Mouse (Mus musculus): ENCODE measurements around the gene Abtb2.

The Abtb2 gene

DNA sequence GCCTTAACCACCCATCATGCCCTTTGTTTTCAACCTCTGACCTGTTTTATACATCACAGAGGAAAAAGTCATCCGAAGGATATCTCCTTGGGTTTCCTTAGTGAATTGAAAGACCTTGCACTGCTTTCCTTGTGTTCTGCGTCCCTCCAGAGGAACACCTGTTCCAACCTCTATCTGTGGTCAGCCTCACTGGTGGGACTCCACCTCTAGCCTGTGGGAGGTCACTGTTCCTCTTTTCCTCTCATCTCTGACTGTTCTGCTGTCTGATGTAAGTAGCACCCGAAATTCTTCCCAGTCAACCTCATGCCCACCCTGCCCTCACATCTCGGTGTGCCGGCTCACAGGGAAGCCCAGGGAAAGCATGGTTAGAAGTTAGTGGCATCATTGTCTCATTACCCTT lies 48.9 kb downstream of the Abtb2 start:
- DNase-seq (ENCODE audit: low spot score in 2 of 2) = no peak

DNA sequence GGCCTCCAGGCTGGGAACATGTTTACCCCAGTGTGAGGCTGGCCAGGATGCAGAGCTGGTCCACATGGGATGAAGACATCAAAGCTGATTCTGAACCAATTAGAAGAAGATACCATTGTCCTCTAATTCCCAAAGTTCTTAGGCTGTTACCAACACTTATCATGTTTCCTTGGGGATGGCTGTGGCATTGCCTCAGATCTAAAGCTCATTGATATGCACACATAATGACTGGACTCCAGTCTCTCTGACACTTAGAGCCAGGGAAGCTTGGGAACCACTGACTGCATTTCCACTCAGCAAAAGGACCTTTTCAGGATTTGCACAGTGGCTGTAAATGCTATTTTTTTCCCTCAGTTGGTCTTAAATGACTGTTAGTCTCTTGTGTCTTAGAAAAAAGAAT lies 52.3 kb downstream of the Abtb2 start:
- DNase-seq (ENCODE audit: low spot score in 2 of 2) = no peak

DNA sequence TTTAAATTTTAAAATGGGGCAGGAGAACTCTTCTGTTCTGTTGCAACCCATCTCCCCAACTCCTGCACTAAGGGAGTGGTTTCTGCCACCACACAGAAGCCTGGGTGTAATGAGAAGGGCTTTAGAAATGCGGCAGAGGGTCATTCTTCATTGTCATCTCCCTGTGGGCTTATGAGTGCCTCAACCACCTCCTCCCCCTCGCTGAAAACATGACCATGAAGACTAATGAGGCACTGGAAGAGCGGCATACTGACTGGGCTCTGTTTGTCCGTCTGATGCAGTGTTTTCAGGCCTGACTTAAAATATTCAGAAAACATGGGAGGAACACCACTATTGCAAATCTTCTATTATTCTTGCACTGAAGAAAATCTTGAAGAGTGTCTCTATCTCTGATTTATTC lies 56.8 kb downstream of the Abtb2 start:
- DNase-seq (ENCODE audit: low spot score in 2 of 2) = no peak

DNA sequence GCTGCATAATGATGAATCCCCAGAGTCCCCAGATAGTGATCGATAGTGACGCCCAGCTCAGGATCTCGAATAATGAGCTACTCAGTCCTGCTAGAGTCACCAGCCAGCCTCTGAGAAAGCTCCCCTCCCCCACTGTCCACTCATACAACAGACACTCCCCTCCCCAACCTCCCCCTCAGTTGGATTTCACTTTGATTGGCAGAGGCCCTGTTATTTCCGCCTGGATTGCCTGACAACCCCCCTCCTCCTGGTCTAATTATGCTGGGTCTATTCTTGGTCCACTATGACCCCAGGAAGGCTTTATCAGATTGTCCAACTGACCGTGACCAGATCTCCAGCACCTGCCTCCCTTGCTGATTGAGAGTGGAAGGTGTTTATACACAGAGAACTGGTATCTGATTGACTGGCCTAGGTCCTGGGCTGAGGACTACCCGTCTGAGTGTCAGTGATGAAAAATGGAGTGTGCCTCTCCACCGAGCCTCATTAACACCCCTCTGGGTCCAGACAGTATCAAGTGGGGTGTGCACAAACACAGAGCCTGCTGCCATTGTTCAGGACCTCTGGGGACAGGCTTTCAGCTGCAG lies 59.3 kb downstream of the Abtb2 start:
- DNase-seq (ENCODE audit: low spot score in 2 of 2) = no peak

DNA sequence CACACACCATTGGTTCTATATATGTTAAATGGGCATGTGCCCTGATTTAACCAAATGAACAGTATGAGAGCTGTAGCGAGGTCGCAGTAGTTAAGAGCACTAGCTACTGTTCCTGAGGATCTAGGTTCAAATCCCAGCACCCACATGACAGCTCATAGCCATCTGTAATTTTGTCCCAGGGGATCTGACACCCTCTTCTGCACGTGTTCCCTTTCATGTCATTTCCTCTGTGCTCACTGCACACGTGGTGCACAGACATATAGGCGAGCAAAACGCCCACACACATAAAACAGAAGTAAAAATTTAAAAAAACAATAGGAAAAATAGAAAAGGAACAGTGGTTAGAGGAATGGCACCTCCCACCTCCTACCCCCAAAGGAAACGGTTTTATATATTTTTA lies 61.0 kb downstream of the Abtb2 start:
- peak in 1 of 2 experiments; percentile 25 for DNase-seq (ENCODE audit: low spot score in 2 of 2)

DNA sequence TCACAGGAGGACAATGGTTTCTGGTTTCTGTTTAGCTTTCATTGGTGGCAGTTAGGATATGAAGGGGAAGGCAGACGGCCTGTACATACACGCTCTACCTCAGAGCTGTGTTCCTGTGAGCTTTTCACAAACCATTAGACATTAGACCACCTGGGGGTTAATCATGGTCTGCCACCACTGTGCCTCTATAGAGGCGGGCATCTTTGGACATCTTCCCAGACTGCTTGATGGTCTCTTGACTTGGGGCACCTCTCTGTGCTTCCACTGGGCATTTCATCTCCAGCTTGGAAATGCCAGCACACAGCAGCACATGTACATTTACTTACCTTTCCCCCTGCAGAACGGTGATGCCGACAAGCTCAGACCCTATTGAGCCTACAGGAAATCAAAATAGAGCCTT lies 63.8 kb downstream of the Abtb2 start:
- no peak for DNase-seq (ENCODE audit: low spot score in 2 of 2)

DNA sequence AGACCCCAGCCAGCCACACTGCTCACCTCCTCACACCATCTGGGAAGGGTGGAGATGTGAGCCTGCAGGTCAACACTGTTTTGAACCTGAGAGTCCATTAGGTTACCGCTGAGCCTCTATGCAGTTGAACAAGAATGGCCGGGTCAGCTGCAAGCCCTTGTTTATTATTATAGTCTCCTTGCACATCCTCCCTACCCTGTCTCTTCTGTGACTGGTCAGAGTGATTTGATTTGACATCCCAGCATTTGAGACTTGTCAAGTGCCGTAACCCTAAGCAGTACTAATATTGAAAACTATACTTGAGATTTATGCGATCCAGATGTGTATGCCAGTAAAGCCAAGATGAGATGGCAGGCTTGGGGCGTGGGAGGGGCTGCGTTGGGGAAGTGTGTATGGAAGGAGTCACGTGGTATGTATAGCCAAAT lies 65.2 kb downstream of the Abtb2 start:
- DNase-seq (ENCODE audit: low spot score in 2 of 2) = no peak

DNA sequence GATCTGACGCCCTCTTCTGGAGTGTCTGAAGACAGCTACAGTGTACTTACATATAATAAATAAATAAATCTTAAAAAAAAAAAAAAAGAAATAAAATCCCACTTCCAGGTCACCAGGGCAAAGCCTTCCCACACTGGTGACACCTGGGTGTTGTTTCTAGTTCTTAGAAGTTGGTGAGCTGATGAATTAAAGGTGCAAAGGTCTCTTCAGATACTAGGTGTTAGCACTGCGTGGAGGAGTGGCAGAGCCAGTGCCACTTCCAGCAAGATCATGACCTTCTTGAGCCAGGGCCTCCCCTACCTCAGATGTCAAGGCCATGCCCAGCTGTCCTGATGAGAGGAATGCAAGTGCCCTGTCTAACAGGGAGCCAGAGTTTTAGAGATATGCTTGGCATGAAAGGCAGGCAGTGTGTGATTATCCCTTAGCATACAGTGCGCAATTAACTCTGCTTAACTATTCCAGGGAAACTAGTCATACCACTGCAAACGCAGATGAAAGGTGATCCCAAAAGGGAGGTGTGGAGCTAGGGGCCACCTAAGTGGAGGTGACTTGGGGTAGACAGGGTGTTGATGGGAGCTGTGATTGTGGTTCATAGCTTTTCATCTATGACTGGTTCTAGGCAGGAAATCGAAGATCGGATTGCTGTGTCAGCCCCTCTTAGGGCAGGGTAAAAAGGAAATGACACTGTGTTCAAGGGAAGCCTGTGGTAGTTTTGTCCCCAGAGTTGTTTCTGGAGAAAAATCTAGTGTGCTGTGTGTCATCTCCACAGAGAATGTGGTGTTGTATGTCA lies 66.2 kb downstream of the Abtb2 start:
- no peak for DNase-seq (ENCODE audit: low spot score in 2 of 2)

DNA sequence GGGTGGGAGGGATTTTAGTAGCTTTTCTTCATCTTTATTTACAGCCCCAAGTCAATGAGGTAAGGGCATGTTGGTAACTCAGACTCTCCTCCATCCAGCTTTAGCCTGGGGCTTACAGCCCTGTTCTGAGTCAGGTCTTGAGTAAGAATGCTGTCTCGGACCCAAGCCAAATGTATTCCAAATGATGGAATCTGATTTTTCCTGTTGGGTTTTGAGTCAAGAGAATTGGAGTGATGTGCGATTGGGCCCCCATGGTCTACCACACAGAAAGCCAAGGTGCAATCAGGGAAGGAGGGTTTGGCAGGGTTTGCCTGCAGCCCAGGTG lies 66.8 kb downstream of the Abtb2 start:
- DNase-seq (ENCODE audit: low spot score in 2 of 2) = no peak

DNA sequence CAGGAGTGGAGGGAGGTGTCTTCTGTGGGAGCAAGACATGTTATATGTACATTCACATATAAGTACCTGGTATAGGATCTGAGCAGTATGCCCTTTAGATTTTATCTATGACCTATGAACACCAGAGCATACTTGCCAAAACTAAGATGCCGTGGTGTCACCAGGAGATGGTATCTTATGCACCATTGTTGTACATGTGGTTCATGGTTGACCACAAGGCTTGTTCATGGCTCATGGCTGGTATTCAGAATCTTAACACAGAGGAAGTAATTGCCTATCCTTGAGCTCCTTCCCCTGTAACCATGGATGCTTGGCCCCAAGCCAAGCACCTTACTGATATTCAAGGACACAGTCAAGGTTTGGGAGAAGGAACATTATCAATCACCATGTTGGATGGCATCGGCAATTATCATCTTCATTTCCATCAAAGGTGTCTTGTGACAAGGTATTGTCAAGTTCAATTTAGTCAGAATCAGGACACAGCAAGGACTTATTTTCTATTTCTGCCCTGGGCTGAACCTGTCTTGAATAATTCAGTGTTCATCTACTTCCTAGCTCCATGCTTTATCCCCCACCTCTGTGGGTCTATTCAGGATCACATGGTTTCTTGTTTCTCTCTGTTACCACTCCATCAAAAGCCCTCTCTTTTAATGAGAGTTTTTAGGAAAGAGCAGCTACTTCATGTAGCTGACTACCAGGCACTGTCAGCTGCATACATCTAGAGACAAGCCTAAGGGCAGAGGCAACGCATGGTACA lies 69.8 kb downstream of the Abtb2 start:
- no peak for DNase-seq (ENCODE audit: low spot score in 2 of 2)

DNA sequence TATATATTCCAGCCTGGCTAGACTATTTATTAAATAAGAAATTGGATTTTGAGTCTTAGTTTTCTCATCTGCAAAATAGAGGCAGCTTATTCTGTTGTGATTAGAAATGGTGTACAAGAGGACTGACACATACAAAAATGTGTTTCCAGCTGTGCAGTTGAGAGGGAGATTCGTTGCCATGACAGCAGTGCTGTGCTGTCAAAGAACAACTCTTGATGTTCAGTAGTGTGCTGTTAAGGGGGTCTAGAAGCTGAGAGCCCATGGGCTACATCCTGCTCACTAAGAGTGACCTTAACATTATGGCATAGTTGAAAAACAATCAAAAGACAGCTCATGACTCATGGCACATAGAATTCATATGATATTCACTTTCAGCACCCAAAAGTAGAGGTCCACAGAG lies 71.3 kb downstream of the Abtb2 start:
- no peak for DNase-seq (ENCODE audit: low spot score in 2 of 2)

DNA sequence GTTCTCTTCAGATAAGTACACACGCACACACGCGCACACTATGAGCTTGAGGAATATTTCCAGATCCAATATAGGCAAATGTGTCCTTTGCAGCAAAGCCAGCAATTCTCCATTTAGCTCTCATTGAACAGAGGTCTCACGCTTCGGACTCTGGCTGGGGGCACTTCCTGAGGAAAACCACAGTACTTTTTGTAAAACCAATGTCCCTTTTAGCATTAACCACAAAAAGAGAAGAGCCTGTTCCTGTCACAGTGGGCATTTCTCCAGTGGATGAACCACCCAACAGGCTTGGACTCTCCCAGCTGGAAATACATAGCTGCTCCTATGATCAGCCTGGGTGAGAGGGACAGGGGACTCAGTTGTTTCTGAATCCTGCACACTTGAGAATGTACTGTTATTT lies 71.8 kb downstream of the Abtb2 start:
- DNase-seq (ENCODE audit: low spot score in 2 of 2) = no peak

DNA sequence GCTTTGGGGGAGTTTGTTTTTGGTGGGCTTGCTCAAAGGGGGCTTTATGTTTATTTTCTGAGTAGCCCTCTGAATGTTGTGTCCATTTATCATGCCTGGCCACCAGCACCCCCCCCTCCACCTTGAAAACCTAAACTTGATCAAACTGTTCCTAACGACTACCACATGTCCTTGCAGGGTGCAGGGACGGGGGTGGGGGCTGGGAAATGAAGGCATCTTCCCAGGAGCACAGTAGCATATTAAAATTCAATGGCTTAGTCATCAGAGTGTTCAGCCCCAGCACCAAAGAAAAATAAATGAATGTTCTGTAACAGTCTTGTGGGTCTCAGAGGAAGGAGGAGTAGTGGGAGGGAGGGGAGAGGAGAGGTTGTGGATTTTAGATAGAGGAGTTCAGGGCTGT lies 73.6 kb downstream of the Abtb2 start:
- DNase-seq (ENCODE audit: low spot score in 2 of 2) = no peak

DNA sequence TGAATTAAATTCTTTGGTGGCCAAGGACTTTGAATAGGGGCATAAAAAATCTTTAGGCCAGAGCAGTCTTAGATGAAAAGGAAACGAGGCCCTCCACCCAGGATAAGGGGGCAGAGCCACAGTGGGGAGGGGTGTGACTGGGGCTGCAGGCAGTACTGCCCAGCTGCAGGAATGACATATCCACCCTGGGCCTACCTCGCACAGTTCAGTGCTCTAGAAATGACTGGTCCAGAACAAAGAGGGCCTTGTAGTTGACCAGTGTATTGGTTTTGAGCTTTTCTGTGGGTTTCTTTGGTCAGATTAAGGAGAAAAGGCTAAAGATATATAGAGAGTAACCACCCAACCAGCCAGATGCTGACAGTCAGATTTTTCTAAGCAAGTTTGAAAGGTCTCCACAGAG lies 74.8 kb downstream of the Abtb2 start:
- no peak for DNase-seq (ENCODE audit: low spot score in 2 of 2)

DNA sequence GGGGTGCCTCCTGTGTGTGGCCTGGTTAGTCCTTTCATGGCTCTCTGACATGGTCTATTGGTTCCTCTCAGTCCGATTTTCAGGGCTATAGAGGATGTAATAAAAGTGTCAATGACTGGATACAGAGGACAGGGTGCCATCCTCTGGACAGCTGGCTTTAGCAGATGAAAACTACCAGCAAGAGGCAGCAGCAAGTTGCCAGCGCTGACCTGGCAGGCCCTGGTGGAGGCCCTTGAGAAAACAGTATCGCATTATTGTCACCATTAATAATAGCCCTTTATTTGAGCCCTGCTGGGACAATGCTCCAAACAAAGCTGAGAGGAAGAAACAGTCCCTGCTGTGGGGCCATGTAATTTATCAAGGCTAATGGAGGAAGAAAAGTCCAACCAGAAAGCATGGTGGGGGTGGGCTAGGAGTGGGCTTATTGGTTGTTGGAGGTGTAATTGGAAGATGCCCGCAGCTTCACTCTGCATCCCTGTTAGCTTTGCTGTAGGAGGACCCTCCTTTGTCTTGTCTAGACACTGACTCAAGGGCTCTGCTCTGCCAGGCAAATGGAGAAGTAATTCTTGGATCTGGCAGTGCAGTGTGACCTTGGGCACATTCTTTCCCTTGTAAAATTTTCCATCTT lies 77.6 kb downstream of the Abtb2 start:
- DNase-seq (ENCODE audit: low spot score in 2 of 2) = no peak

DNA sequence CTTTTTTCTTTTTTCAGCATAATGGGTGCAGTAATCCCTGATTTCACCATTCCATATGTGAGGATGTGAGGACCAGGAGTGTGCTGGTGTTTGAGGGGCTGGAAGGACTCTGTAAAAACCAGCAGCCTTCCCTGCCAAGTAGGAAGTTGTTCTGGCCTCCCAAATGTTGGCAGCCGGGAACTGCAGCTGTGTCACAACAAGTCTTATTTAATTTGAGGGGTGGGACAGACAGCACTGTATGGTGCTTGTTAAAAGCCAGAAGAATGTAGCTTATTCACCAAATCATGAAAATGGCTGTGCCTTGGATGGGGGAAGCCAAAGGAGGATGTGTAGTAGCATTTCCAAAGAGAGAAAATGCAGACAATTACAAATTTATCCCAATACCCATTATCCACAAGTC lies 78.3 kb downstream of the Abtb2 start:
- no peak for DNase-seq (ENCODE audit: low spot score in 2 of 2)

DNA sequence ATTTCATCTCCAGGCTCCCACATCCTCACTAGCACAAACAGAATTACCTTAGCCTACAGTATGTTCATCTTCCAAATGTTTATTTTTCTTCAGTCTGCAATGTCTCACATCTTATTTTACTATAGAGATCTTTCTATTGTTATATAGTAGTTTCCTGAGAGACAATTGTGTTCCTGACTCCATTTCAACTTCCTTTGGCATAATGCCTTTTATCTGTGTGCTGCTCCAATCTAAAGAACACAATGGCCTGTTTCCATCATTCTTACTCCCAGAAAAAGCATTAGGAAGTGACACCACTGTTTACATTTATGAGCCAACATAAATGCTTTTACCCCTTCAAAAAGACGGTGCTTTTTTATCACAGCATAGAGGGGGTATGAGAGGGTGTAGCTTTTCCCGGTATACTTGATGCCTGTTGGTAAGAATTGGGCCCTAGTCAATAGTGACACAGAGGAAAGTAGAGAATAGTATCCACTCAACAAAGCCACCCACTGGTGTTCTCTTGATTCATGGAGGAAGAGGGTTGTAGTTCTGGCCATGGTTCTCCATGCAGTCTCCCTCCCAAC lies 84.3 kb downstream of the Abtb2 start:
- no peak for DNase-seq (ENCODE audit: low spot score in 2 of 2)

DNA sequence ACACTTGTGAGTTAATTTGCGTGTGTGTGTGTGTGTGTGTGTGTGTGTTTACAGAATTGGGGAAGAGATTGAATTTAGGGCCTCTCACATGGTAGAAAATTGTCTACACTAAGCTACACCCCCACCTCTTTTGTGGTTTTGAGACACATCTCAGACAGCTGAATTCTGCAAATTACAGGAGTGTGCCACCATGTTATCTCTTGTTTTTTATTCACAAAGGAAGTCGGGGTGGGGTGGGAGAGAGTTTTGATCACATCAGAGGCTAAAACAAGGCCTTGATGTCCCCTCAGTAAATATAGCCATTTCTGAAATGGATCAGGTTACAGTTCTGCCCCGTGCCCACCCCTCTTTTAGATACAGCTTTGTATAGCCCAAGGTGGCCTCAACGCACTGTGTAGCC lies 86.0 kb downstream of the Abtb2 start:
- DNase-seq (ENCODE audit: low spot score in 2 of 2) = peak in 1 of 2 experiments; percentile 53

DNA sequence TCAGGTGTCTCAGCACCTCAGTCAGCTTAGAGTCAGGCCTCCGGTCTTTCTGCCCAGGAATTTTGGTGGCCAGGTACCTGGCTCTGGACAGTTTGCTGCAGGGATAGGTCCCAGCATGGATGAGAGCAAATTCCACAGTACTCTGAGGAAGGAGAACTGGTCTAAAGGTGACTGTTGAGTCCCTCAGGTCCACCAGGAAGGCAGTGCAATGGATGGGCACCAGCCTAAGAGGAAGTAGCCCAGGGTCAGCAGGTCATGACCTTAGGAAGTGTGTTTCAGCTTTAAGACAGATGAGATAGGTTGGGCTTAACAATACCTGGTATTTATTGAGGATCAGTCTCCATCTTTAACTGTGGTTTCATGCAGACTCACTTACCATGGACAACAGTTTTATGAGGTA lies 88.9 kb downstream of the Abtb2 start:
- no peak for DNase-seq (ENCODE audit: low spot score in 2 of 2)

DNA sequence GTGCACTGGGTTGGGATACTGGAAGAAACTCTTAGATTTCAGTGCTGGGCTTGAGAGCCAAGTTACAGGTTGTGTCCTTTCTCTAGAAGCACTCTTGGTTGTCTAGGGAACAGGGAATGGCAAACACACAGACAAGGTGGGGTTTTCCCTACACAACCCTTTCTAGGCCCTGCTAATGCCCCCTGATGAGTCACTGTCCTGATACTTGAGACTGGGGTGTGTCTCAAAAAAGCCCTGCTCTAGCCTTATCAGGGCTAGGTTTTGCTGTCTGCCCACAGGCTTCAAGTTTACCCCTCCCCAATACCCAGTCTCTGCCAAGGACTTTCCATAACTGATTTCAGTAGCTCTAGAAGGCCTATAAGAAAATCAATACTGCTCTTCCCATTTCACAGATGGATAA lies 89.9 kb downstream of the Abtb2 start:
- DNase-seq (ENCODE audit: low spot score in 2 of 2) = no peak

DNA sequence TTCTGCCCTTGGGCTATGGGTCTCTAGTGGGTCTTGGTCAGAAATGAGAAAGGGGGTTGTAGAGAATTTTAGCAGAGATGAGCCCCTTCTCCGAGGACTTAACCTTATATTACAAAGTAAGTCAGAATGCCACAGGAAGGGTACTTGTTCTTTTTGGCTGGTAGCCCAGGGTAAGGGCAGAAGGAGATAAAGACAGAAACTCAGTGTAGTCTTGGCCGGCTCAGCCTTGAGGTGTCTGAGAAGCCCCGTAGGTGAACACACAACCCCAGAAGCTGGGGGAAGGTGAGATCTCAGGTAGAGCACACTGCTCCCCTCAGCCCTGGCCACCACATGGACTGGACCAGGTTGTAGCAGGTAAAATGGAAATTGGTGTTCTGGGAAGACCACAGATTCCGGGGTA lies 93.1 kb downstream of the Abtb2 start:
- DNase-seq (ENCODE audit: low spot score in 2 of 2) = no peak

All from thymus, postnatal 10 days (tissue).